Mouse (Mus musculus): ENCODE measurements around the gene Bloc1s2. TPM values are rescaled to one million over a fixed set of nuclear protein-coding genes. Genes with fewer than 3 reads are reported as not detected.

Bloc1s2 gene
- polyA plus RNA-seq (2014; fragmentation: Nextera tagmentation; extraction: Ambion mirVana), result 95.1 and 117 TPM in 2 replicates

- Histone ChIP-seq H3K4me2 (replicated peaks; ENCODE audit: low read depth, low read length) (peak within 1 kb of the TSS; percentile 75), H3K27ac (ENCODE audit: low read depth, low read length) (no peak within 1 kb of the TSS), H3K4me3 (ENCODE audit: low read length) (peak within 1 kb of the TSS; percentile 73), H3K9ac (ENCODE audit: low read depth, low read length) (peak within 1 kb of the TSS; percentile 69), H3K27me3 (ENCODE audit: control insufficient read depth, insufficient read depth, low read length) (no peaks in the 10 kb centered on the region; the same call in 1 of the 2 replicates), H3K9me3 (ENCODE audit: control insufficient read depth, low read length) (no peaks in the 10 kb centered on the region; the same call in 1 of the 2 replicates), H3K36me3 (ENCODE audit: control insufficient read depth, insufficient read depth, low read length) (peaks cover 26% of the 10 kb centered on the region), H3K4me1 (ENCODE audit: control insufficient read depth, insufficient read depth, low read length) (peaks cover 8% of the 10 kb centered on the region)
- peak; percentile 89 for ATAC-seq (ENCODE audit: low FRiP score, low TSS enrichment)
- 1% methylated on average over 46 of the region's 46 CpGs for WGBS
These were observed at the start of gene Bloc1s2 for GRCm38 (mm10) chr19:44145702-44146567. TSS of gene Bloc1s2 (minus strand) at chr19:44146446.

DNA sequence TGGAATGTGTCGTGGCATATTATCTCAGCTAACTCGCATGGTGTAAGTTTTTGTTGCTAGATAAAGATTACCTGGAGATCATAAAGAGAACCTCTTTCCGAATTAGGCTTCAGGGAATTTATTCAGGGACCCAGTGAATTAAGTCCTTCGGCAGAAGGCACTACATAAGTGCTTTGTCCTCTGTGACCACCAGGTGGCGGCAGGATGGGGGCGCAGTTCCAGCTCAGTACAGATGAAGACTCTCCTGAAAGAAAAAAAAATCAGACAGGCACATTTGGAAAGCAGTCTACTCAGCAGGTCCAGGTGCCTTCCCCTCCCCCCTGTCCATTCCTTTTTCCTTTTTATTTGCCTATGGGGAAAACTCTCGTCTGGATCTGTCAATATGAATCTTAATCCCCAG is 48.9 kb upstream of the Bloc1s2 start:
- ATAC-seq (ENCODE audit: low FRiP score, low TSS enrichment), result no peak
- no peak overlapping the region for H3K4me2 ChIP-seq (replicated peaks; ENCODE audit: low read depth, low read length)
- no peaks in the 10 kb centered on the region for H3K36me3 ChIP-seq (ENCODE audit: control insufficient read depth, insufficient read depth, low read length)
- no peak overlapping the region for H3K27ac ChIP-seq (ENCODE audit: low read depth, low read length)
- no peak overlapping the region for H3K9ac ChIP-seq (ENCODE audit: low read depth, low read length)
- WGBS, result 20% methylated on average over 7 of the region's 7 CpGs
- H3K4me3 ChIP-seq (ENCODE audit: low read length), result no peak overlapping the region
- no peaks in the 10 kb centered on the region for H3K27me3 ChIP-seq (ENCODE audit: control insufficient read depth, insufficient read depth, low read length)
- H3K4me1 ChIP-seq (ENCODE audit: control insufficient read depth, insufficient read depth, low read length), result no peaks in the 10 kb centered on the region
- no peaks in the 10 kb centered on the region for H3K9me3 ChIP-seq (ENCODE audit: control insufficient read depth, low read length)

DNA sequence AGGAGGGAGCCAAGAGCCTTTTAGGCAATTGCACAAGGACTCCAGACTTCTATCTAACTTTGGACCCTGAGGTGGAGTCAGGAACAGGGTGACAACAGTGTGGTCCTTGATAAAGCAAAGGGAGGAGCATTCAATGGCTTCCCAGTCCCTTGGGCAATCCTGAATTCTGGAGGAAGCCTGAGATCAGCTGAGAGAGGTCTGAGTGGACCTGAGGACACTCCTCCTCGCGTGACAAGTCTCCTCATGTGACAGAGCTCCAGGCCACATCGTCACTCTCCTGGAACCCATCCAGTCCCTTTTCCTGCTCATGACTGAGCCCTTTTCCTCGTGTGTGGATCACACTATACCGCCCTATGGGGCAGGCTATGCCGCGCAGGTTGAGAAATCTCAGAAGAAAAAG is 47.7 kb upstream of the Bloc1s2 start:
- ATAC-seq (ENCODE audit: low FRiP score, low TSS enrichment), result no peak
- no peak overlapping the region for H3K9ac ChIP-seq (ENCODE audit: low read depth, low read length)

GRCm38 (mm10) chr19:44192342-44192741 is 46.1 kb upstream of the Bloc1s2 start, which contains the start of gene Pkd2l1:
TSS of gene Pkd2l1 (minus strand) at chr19:44192442.
- Histone ChIP-seq H3K27ac (ENCODE audit: low read depth, low read length) (no peak within 1 kb of the TSS), H3K9ac (ENCODE audit: low read depth, low read length) (no peak within 1 kb of the TSS), H3K9me3 (ENCODE audit: control insufficient read depth, low read length) (no peaks in the 10 kb centered on the region), H3K4me1 (ENCODE audit: control insufficient read depth, insufficient read depth, low read length) (no peaks in the 10 kb centered on the region), H3K27me3 (ENCODE audit: control insufficient read depth, insufficient read depth, low read length) (no peaks in the 10 kb centered on the region), H3K4me3 (ENCODE audit: low read length) (no peak within 1 kb of the TSS), H3K36me3 (ENCODE audit: control insufficient read depth, insufficient read depth, low read length) (no peaks in the 10 kb centered on the region), H3K4me2 (replicated peaks; ENCODE audit: low read depth, low read length) (no peak within 1 kb of the TSS)
- 45% methylated on average over 3 of the region's 3 CpGs for WGBS
- ATAC-seq (ENCODE audit: low FRiP score, low TSS enrichment), result no peak

More for the DNA sequence above, 47.7 kb upstream of the Bloc1s2 start:
- H3K9me3 ChIP-seq (ENCODE audit: control insufficient read depth, low read length), result no peaks in the 10 kb centered on the region
- 73% methylated on average over 7 of the region's 7 CpGs for WGBS
- H3K27ac ChIP-seq (ENCODE audit: low read depth, low read length), result no peak overlapping the region
- H3K4me1 ChIP-seq (ENCODE audit: control insufficient read depth, insufficient read depth, low read length), result no peaks in the 10 kb centered on the region
- H3K36me3 ChIP-seq (ENCODE audit: control insufficient read depth, insufficient read depth, low read length), result no peaks in the 10 kb centered on the region
- H3K4me2 ChIP-seq (replicated peaks; ENCODE audit: low read depth, low read length), result no peak overlapping the region
- H3K27me3 ChIP-seq (ENCODE audit: control insufficient read depth, insufficient read depth, low read length), result no peaks in the 10 kb centered on the region
- no peak overlapping the region for H3K4me3 ChIP-seq (ENCODE audit: low read length)

GRCm38 (mm10) chr19:44189056-44189455 is 42.8 kb upstream of the Bloc1s2 start:
- Histone ChIP-seq H3K27ac (ENCODE audit: low read depth, low read length) (no peak overlapping the region), H3K4me3 (ENCODE audit: low read length) (no peak overlapping the region)
- 90% methylated on average over 4 of the region's 4 CpGs for WGBS

GRCm38 (mm10) chr19:44183968-44184367 is 37.7 kb upstream of the Bloc1s2 start:
- Histone ChIP-seq H3K36me3 (ENCODE audit: control insufficient read depth, insufficient read depth, low read length) (no peaks in the 10 kb centered on the region), H3K27me3 (ENCODE audit: control insufficient read depth, insufficient read depth, low read length) (no peaks in the 10 kb centered on the region), H3K27ac (ENCODE audit: low read depth, low read length) (no peak overlapping the region), H3K9me3 (ENCODE audit: control insufficient read depth, low read length) (no peaks in the 10 kb centered on the region), H3K9ac (ENCODE audit: low read depth, low read length) (no peak overlapping the region), H3K4me1 (ENCODE audit: control insufficient read depth, insufficient read depth, low read length) (no peaks in the 10 kb centered on the region), H3K4me3 (ENCODE audit: low read length) (no peak overlapping the region), H3K4me2 (replicated peaks; ENCODE audit: low read depth, low read length) (no peak overlapping the region)
- WGBS, result 61% methylated on average over 3 of the region's 3 CpGs
- no peak for ATAC-seq (ENCODE audit: low FRiP score, low TSS enrichment)

More at GRCm38 (mm10) chr19:44189056-44189455, 42.8 kb upstream of the Bloc1s2 start:
- Histone ChIP-seq H3K4me1 (ENCODE audit: control insufficient read depth, insufficient read depth, low read length) (no peaks in the 10 kb centered on the region), H3K27me3 (ENCODE audit: control insufficient read depth, insufficient read depth, low read length) (no peaks in the 10 kb centered on the region), H3K9ac (ENCODE audit: low read depth, low read length) (no peak overlapping the region), H3K9me3 (ENCODE audit: control insufficient read depth, low read length) (no peaks in the 10 kb centered on the region), H3K4me2 (replicated peaks; ENCODE audit: low read depth, low read length) (no peak overlapping the region), H3K36me3 (ENCODE audit: control insufficient read depth, insufficient read depth, low read length) (no peaks in the 10 kb centered on the region)
- ATAC-seq (ENCODE audit: low FRiP score, low TSS enrichment), result no peak

DNA sequence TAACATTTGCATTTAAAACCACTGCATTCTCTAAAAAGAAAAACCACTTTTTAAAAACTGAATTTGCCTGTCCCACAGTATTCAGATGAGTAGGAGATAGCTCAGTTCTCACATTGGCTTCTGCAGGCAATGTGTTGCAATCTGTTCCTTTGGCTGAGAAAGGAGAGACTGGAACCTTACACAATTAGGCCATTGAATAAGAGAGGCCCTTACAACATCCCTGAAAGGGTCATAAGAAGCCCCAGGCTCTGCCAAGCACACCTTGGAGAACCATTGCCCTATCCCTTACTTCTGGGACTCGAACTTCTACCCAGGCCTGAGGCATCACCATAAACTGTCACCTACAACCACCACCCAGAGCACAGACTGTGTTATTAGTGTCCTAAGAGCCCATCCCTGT is 34.3 kb upstream of the Bloc1s2 start:
- H3K4me2 ChIP-seq (replicated peaks; ENCODE audit: low read depth, low read length), result no peak overlapping the region
- H3K27me3 ChIP-seq (ENCODE audit: control insufficient read depth, insufficient read depth, low read length), result no peaks in the 10 kb centered on the region
- WGBS, result 96% methylated on average over 1 of the region's 1 CpGs
- no peaks in the 10 kb centered on the region for H3K4me1 ChIP-seq (ENCODE audit: control insufficient read depth, insufficient read depth, low read length)
- no peaks in the 10 kb centered on the region for H3K36me3 ChIP-seq (ENCODE audit: control insufficient read depth, insufficient read depth, low read length)
- ATAC-seq (ENCODE audit: low FRiP score, low TSS enrichment), result no peak
- no peak overlapping the region for H3K27ac ChIP-seq (ENCODE audit: low read depth, low read length)
- H3K9ac ChIP-seq (ENCODE audit: low read depth, low read length), result no peak overlapping the region
- H3K4me3 ChIP-seq (ENCODE audit: low read length), result no peak overlapping the region
- H3K9me3 ChIP-seq (ENCODE audit: control insufficient read depth, low read length), result peaks cover 6% of the 10 kb centered on the region; the same call in 1 of the 2 replicates

DNA sequence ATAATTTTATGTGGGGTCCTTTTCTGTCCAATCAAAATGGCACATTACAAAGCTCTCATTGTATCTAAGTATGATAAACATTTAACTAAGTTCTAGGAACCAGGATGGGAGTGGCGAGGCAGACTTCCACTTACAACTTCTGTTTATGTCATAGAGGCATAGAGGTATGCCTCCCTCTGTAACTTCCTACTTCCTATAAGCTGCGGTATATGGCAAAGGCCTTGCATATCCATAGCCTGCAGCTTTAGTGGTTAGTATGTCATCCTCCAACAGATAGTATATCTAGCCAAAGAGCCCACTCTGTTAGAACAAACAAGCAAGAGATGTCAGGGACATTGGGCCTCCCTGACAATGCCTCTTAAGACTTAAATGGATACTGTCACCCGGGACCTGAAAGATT is 30.5 kb upstream of the Bloc1s2 start:
- H3K4me2 ChIP-seq (replicated peaks; ENCODE audit: low read depth, low read length), result no peak overlapping the region
- H3K27me3 ChIP-seq (ENCODE audit: control insufficient read depth, insufficient read depth, low read length), result no peaks in the 10 kb centered on the region
- H3K36me3 ChIP-seq (ENCODE audit: control insufficient read depth, insufficient read depth, low read length), result no peaks in the 10 kb centered on the region
- H3K27ac ChIP-seq (ENCODE audit: low read depth, low read length), result no peak overlapping the region
- H3K4me1 ChIP-seq (ENCODE audit: control insufficient read depth, insufficient read depth, low read length), result no peaks in the 10 kb centered on the region
- WGBS, result 87% methylated on average over 3 of the region's 3 CpGs
- H3K4me3 ChIP-seq (ENCODE audit: low read length), result no peak overlapping the region
- no peak for ATAC-seq (ENCODE audit: low FRiP score, low TSS enrichment)
- H3K9me3 ChIP-seq (ENCODE audit: control insufficient read depth, low read length), result peaks cover 9% of the 10 kb centered on the region; the same call in 1 of the 2 replicates
- H3K9ac ChIP-seq (ENCODE audit: low read depth, low read length), result no peak overlapping the region

GRCm38 (mm10) chr19:44174835-44175234 is 28.6 kb upstream of the Bloc1s2 start:
- H3K9me3 ChIP-seq (ENCODE audit: control insufficient read depth, low read length), result peaks cover 9% of the 10 kb centered on the region; the same call in 1 of the 2 replicates
- no peaks in the 10 kb centered on the region for H3K4me1 ChIP-seq (ENCODE audit: control insufficient read depth, insufficient read depth, low read length)
- H3K4me2 ChIP-seq (replicated peaks; ENCODE audit: low read depth, low read length), result no peak overlapping the region
- no peaks in the 10 kb centered on the region for H3K27me3 ChIP-seq (ENCODE audit: control insufficient read depth, insufficient read depth, low read length)
- H3K36me3 ChIP-seq (ENCODE audit: control insufficient read depth, insufficient read depth, low read length), result no peaks in the 10 kb centered on the region
- no peak for ATAC-seq (ENCODE audit: low FRiP score, low TSS enrichment)
- no peak overlapping the region for H3K27ac ChIP-seq (ENCODE audit: low read depth, low read length)
- no peak overlapping the region for H3K4me3 ChIP-seq (ENCODE audit: low read length)
- WGBS, result 69% methylated on average over 8 of the region's 8 CpGs
- no peak overlapping the region for H3K9ac ChIP-seq (ENCODE audit: low read depth, low read length)
